Mouse (Mus musculus): ENCODE measurements at regions not wholly inside any gene's neighbourhood (a gene's known extent, or its start where the extent isn't known, plus 50 kb on each side); places are given as distances from the start of the nearest gene placed in this dataset.

DNA sequence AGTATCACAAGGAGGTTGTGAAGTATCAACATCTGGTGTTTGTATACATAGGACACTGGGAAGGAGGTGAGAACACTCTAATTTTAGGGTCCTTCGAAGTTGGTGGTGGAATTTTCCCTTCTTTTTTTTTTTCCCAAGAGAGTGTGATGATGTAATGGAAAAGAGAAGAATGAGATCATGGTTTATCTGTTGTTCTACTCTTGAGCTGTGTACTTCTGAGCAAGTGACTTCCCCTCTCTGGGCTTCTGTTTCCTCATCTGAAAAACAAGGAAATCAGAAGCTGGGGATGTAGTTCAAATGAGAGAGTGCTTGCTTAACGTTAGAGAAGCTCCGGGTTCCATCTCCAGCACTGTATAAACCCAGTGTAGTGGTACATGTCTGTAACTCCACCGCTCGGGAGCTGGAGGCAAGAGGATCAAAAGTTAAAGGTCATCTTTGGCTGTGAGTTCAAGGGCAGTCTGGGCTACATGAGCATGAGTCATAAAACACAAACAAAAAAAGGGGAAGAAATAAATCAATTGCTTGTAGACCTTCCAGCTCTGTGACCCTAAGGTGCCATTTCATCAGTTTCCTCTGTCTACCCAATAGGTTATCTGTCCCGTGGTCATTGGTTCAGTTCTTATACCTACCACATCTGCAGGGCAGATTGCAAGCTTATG lies 132.5 kb upstream of the Cxcr4 start:
- no peak for TF ChIP-seq POLR2AphosphoS2 (IDR thresholded peaks at IDR 0.05; ENCODE audit: insufficient read length, low read depth)
- TF ChIP-seq TCF12 (IDR thresholded peaks at IDR 0.05; ENCODE audit: insufficient read depth, poor library complexity, severe bottlenecking), result no peak
- TF ChIP-seq SRF (IDR thresholded peaks at IDR 0.05; ENCODE audit: control insufficient read depth, insufficient read length, low read depth), result no peak
- no peak for TF ChIP-seq USF1 (IDR thresholded peaks at IDR 0.05; ENCODE audit: low read depth)
- TF ChIP-seq CEBPB (IDR thresholded peaks at IDR 0.05; ENCODE audit: insufficient read depth, poor library complexity, severe bottlenecking), result no peak
- no peak for TF ChIP-seq MYOD1 (IDR thresholded peaks at IDR 0.05; ENCODE audit: control insufficient read depth in 1 of 3, insufficient read length in 2 of 3, low read depth in 2 of 3)
- TF ChIP-seq MYOG (IDR thresholded peaks at IDR 0.05; ENCODE audit: control insufficient read depth in 1 of 3, insufficient read depth in 1 of 3, insufficient read length in 2 of 3, low read depth in 2 of 3), result no peak
- Histone ChIP-seq H3K4me2 (ENCODE audit: low read depth) (no peak overlapping the region), H3K79me2 (ENCODE audit: control insufficient read depth, insufficient read depth) (no peaks in the 10 kb centered on the region), H3K36me3 (ENCODE audit: control insufficient read depth, insufficient read depth) (no peaks in the 10 kb centered on the region), H3K4me3 (no peak overlapping the region), H3ac (ENCODE audit: control insufficient read depth, insufficient read length) (no peak overlapping the region), H3K27me3 (ENCODE audit: control insufficient read depth, insufficient read depth, insufficient read length) (no peaks in the 10 kb centered on the region)

GRCm38 (mm10) chr1:128723843-128724242 lies 131.8 kb upstream of the Cxcr4 start:
- Histone ChIP-seq H3K4me2 (ENCODE audit: low read depth) (no peak overlapping the region), H3K36me3 (ENCODE audit: control insufficient read depth, insufficient read depth) (no peaks in the 10 kb centered on the region), H3K79me2 (ENCODE audit: control insufficient read depth, insufficient read depth) (no peaks in the 10 kb centered on the region), H3K4me3 (no peak overlapping the region), H3K27me3 (ENCODE audit: control insufficient read depth, insufficient read depth, insufficient read length) (no peaks in the 10 kb centered on the region), H3ac (ENCODE audit: control insufficient read depth, insufficient read length) (no peak overlapping the region)
- no peak for TF ChIP-seq TCF3 (IDR thresholded peaks at IDR 0.05; ENCODE audit: insufficient read length, low read depth)
- TF ChIP-seq SRF (IDR thresholded peaks at IDR 0.05; ENCODE audit: control insufficient read depth, insufficient read length, low read depth), result no peak

DNA sequence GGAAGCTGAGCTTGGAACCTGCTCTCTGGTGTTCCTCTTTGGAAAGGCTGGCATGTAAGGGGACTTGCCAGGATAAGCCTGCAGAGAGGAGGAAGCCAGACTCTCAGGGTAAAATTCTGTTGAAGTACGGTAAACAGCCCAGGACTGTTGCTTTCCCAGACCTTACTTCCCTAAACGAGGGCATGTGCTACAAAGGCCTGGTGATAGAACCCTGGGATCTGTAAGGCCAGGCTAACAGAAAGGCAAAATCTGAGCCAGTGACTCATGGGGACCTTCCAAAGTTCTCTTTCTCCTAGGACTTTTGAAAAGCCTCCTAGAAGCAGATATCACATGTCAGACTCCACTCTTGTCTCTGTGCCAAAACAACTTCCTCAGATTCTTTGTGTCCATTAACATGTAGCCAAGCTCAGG lies 130.0 kb upstream of the Cxcr4 start:
- H3K4me2 ChIP-seq (ENCODE audit: low read depth), result no peak overlapping the region
- H3K79me2 ChIP-seq (ENCODE audit: control insufficient read depth, insufficient read depth), result no peaks in the 10 kb centered on the region
- no peaks in the 10 kb centered on the region for H3K27me3 ChIP-seq (ENCODE audit: control insufficient read depth, insufficient read depth, insufficient read length)
- H3ac ChIP-seq (ENCODE audit: control insufficient read depth, insufficient read length), result no peak overlapping the region
- H3K4me3 ChIP-seq, result no peak overlapping the region
- TF ChIP-seq POLR2A (IDR thresholded peaks at IDR 0.05; ENCODE audit: insufficient read length, low read depth) (no peak), POLR2AphosphoS2 (IDR thresholded peaks at IDR 0.05; ENCODE audit: insufficient read length, low read depth) (no peak), REST (IDR thresholded peaks at IDR 0.05; ENCODE audit: insufficient read depth, insufficient read length) (no peak), MAX (IDR thresholded peaks at IDR 0.05; ENCODE audit: low read depth) (no peak), CEBPB (IDR thresholded peaks at IDR 0.05; ENCODE audit: insufficient read depth, poor library complexity, severe bottlenecking) (no peak), SRF (IDR thresholded peaks at IDR 0.05; ENCODE audit: control insufficient read depth, insufficient read length, low read depth) (no peak), TCF3 (IDR thresholded peaks at IDR 0.05; ENCODE audit: insufficient read length, low read depth) (no peak), MYOD1 (IDR thresholded peaks at IDR 0.05; ENCODE audit: control insufficient read depth in 1 of 3, insufficient read length in 2 of 3, low read depth in 2 of 3) (no peak), USF1 (IDR thresholded peaks at IDR 0.05; ENCODE audit: low read depth) (no peak), E2F4 (IDR thresholded peaks at IDR 0.05; ENCODE audit: insufficient read depth) (no peak), TCF12 (IDR thresholded peaks at IDR 0.05; ENCODE audit: insufficient read depth, poor library complexity, severe bottlenecking) (no peak)
- no peaks in the 10 kb centered on the region for H3K36me3 ChIP-seq (ENCODE audit: control insufficient read depth, insufficient read depth)

DNA sequence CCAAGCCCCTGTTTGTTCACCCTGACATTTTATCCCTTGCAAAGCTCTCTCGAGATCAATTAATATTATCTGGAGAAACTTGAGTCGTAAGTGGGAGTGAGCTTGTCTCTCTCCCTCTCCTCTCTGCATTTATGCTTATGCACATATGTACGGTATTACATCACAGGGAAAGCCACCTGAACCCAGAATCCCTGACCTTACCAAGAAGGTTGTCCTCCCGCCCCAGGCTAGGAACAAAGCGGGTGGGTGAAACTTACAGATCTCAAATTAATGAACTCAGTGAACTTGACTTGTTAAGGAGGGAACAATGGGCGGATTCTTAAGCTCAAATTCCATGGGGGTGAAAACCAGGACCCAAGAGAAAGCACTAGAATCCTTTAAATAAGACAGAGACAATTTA lies 122.8 kb upstream of the Cxcr4 start:
- no peak for TF ChIP-seq MYOD1 (IDR thresholded peaks at IDR 0.05; ENCODE audit: control insufficient read depth in 1 of 3, insufficient read length in 2 of 3, low read depth in 2 of 3)
- no peak for TF ChIP-seq SRF (IDR thresholded peaks at IDR 0.05; ENCODE audit: control insufficient read depth, insufficient read length, low read depth)
- TF ChIP-seq TCF3 (IDR thresholded peaks at IDR 0.05; ENCODE audit: insufficient read length, low read depth), result no peak
- TF ChIP-seq REST (IDR thresholded peaks at IDR 0.05; ENCODE audit: insufficient read depth, insufficient read length), result no peak
- TF ChIP-seq USF1 (IDR thresholded peaks at IDR 0.05; ENCODE audit: low read depth), result no peak
- no peak for TF ChIP-seq MAX (IDR thresholded peaks at IDR 0.05; ENCODE audit: low read depth)
- no peak overlapping the region for H3K4me3 ChIP-seq
- no peak overlapping the region for H3ac ChIP-seq (ENCODE audit: control insufficient read depth, insufficient read length)
- no peaks in the 10 kb centered on the region for H3K79me2 ChIP-seq (ENCODE audit: control insufficient read depth, insufficient read depth)
- H3K27me3 ChIP-seq (ENCODE audit: control insufficient read depth, insufficient read depth, insufficient read length), result no peaks in the 10 kb centered on the region
- no peak overlapping the region for H3K4me2 ChIP-seq (ENCODE audit: low read depth)
- H3K36me3 ChIP-seq (ENCODE audit: control insufficient read depth, insufficient read depth), result no peaks in the 10 kb centered on the region

- Histone ChIP-seq H3K36me3 (ENCODE audit: control insufficient read depth, insufficient read depth) (no peaks in the 10 kb centered on the region), H3K4me2 (ENCODE audit: low read depth) (no peak overlapping the region), H3ac (ENCODE audit: control insufficient read depth, insufficient read length) (no peak overlapping the region), H3K79me2 (ENCODE audit: control insufficient read depth, insufficient read depth) (no peaks in the 10 kb centered on the region), H3K4me3 (no peak overlapping the region), H3K27me3 (ENCODE audit: control insufficient read depth, insufficient read depth, insufficient read length) (no peaks in the 10 kb centered on the region)
- TF ChIP-seq POLR2A (IDR thresholded peaks at IDR 0.05; ENCODE audit: insufficient read length, low read depth) (no peak), TCF12 (IDR thresholded peaks at IDR 0.05; ENCODE audit: insufficient read depth, poor library complexity, severe bottlenecking) (no peak), MYOD1 (IDR thresholded peaks at IDR 0.05; ENCODE audit: control insufficient read depth in 1 of 3, insufficient read length in 2 of 3, low read depth in 2 of 3) (no peak)
Measured at GRCm38 (mm10) chr1:128712876-128713275, 120.8 kb upstream of the Cxcr4 start.

Measured in myocyte (in vitro differentiated cells).